Mouse (Mus musculus) limb, embryonic 14.5 days (tissue): ENCODE data around the gene Ccdc85b. TPM values are rescaled to one million over a fixed set of nuclear protein-coding genes. Genes with fewer than 3 reads are reported as not detected.
"Not testable (repeated sequence)": the region's sequence is repeated elsewhere in the genome, so short reads cannot be mapped to it uniquely, and the experiment has no call there.

ENCODE experiments used
- ATAC-seq: fragments of 200-750 bp; cut with Nextera tagmentation; 2 replicates; pipeline ENCODE4 v1.8.0; 2017; ENCODE audit warnings: low read depth, moderate number of reproducible peaks, moderate TSS enrichment; ENCODE audit not compliant: low FRiP score
- DNase-seq: peaks from one replicate; pipeline ENCODE4 v3.0.0-alpha.2; 2015; ENCODE audit warnings: low spot score
- H3K27ac ChIP-seq: fragments of 300-500 bp; sonication (generic); replicated peaks from 2 replicates; pipeline ENCODE4 v1.5.1; 2014; ENCODE audit warnings: low read depth, mild to moderate bottlenecking, low read length, moderate library complexity, mixed read lengths
- H3K27me3 ChIP-seq: fragments of 300-500 bp; sonication (generic); 2 replicates; pipeline ENCODE4 v1.6.1; 2014; ENCODE audit warnings: low read length, mixed read lengths; ENCODE audit not compliant: control insufficient read depth, insufficient read depth
- H3K36me3 ChIP-seq: fragments of 300-500 bp; sonication (generic); 2 replicates; pipeline ENCODE4 v1.6.1; 2014; ENCODE audit warnings: mild to moderate bottlenecking, low read length, moderate library complexity, mixed read lengths; ENCODE audit not compliant: control insufficient read depth, insufficient read depth
- H3K4me1 ChIP-seq: fragments of 300-500 bp; sonication (generic); 2 replicates; pipeline ENCODE4 v1.6.1; 2014; ENCODE audit warnings: antibody characterized with exemption, low read length, mixed read lengths; ENCODE audit not compliant: control insufficient read depth, insufficient read depth
- H3K4me2 ChIP-seq: fragments of 300-500 bp; sonication (generic); replicated peaks from 2 replicates; pipeline ENCODE4 v1.6.1; 2014; ENCODE audit warnings: low read depth, mild to moderate bottlenecking, low read length, moderate library complexity; ENCODE audit not compliant: severe bottlenecking
- H3K4me3 ChIP-seq: fragments of 300-500 bp; sonication (generic); replicated peaks from 2 replicates; pipeline ENCODE4 v1.5.1; 2014; ENCODE audit warnings: low read length
- H3K9ac ChIP-seq: fragments of 300-500 bp; sonication (generic); 2 replicates; pipeline ENCODE4 v1.6.1; 2014; ENCODE audit warnings: mild to moderate bottlenecking, low read depth, low read length, moderate library complexity; ENCODE audit not compliant: severe bottlenecking
- H3K9me3 ChIP-seq: fragments of 300-500 bp; sonication (generic); 2 replicates; pipeline ENCODE4 v1.6.1; 2016; ENCODE audit warnings: low read length; ENCODE audit not compliant: control insufficient read depth
- POLR2A ChIP-seq: fragments of 200-500 bp; IDR thresholded peaks from 2 replicates; pipeline ENCODE4 v1.8.0; 2012; ENCODE audit warnings: inconsistent platforms, mild to moderate bottlenecking, moderate library complexity, borderline replicate concordance; ENCODE audit not compliant: insufficient read depth, insufficient read length; ENCODE audit errors: extremely low read depth
- WGBS: fragments of 180-500 bp; shearing (Covaris S2); extraction: QIAGEN DNeasy Blood & Tissue Kit; methylation state at CpG from one replicate; pipeline ENCODE4 v1.1.7; 2014; 5-methylcytosine and 5-hydroxymethylcytosine counted together
- polyA plus RNA-seq, 2 experiments: library from polyadenylated mRNA; depleted of rRNA in 1 of 2; stranded (reverse) in 1 of 2; unstranded in 1 of 2; fragments of >200 nt; fragmentation: Nextera tagmentation in 1 of 2; extraction: Ambion mirVana in 1 of 2; gene quantifications; 2 replicates each; pipeline versions ENCODE4 v1.2.1 to v1.2.3; 2012 to 2014

Ccdc85b gene
- polyA plus RNA-seq, 2 experiments: 6.5 to 6.9 TPM

DNA sequence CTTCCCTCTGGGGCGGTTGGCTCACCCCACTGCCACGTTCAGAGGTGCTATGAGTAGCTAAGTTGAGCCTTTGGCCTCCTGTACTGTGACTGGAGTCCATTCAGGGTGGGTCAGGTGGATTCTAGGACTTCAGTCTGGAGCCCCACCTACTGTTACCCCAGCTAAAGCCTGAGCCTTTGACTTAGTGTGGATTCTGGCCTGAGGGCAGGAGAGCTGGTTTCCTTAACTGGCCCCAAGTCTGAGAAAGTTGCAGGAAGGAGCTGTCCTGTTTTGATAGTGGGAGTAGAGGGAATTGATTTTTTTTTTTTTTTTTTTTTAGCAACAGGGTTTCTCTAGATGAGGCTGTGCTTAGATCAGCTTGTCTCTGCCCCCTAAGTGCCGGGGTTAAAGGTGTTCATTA, 36.6 kb upstream of the Ccdc85b start:
- ATAC-seq (no peak), DNase-seq (no peak)
- no peaks in the 10 kb centered on the region for H3K9me3 ChIP-seq
- H3K27ac ChIP-seq: no peak overlapping the region
- 83% methylated on average over 3 of the region's 3 CpGs for WGBS
- no peak for TF ChIP-seq POLR2A
- H3K4me3 ChIP-seq: no peak overlapping the region
- H3K9ac ChIP-seq: no peak overlapping the region
- peaks cover 55% of the 10 kb centered on the region for H3K36me3 ChIP-seq
- H3K27me3 ChIP-seq: no peaks in the 10 kb centered on the region
- H3K4me1 ChIP-seq: peaks cover 9% of the 10 kb centered on the region
- H3K4me2 ChIP-seq: no peak overlapping the region

DNA sequence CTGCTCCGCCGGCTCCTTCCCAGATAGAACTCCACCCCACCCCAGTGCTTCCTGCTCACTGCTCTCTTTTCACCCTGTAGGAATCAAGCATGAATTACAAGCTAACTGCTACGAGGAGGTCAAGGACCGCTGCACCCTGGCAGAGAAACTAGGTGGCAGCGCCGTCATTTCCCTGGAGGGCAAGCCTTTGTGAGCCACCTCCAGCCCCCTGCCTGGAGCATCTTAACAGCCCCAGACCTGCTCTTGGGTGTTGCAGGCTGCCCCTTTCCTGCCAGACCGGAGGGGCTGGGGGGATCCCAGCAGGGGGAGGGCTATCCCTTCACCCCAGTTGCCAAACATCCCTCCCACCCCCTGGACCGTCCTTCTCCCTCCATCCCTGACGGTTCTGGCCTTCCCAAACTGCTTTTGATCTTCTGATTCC, 35.6 kb upstream of the Ccdc85b start:
- ATAC-seq, H3K27ac ChIP-seq, H3K4me2 ChIP-seq, DNase-seq, H3K9me3 ChIP-seq, H3K9ac ChIP-seq, H3K4me3 ChIP-seq, H3K27me3 ChIP-seq: not testable (repeated sequence)
- H3K4me1 ChIP-seq: peaks cover 11% of the 10 kb centered on the region
- 76% methylated on average over 9 of the region's 9 CpGs for WGBS
- H3K36me3 ChIP-seq: peaks cover 55% of the 10 kb centered on the region

DNA sequence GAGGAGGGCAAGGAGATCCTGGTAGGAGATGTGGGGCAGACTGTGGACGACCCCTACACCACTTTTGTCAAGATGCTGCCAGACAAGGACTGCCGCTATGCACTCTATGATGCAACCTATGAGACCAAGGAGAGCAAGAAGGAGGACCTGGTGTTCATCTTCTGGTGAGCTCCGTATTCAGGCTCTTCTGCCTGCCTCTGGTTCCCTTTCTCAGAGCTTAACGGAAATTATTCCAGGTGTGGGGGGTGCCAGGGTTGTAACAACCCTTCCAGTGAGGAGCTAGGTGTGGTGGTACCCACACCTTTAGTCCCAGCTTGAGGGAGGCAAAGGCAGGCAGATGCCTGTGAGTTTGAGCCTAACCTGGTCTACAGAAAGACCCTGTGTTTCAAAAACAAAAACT, 34.9 kb upstream of the Ccdc85b start:
- Histone ChIP-seq H3K9ac (no peak overlapping the region), H3K27ac (no peak overlapping the region), H3K36me3 (peaks cover 51% of the 10 kb centered on the region), H3K4me2 (no peak overlapping the region), H3K27me3 (no peaks in the 10 kb centered on the region), H3K4me3 (no peak overlapping the region), H3K9me3 (no peaks in the 10 kb centered on the region), H3K4me1 (peaks cover 11% of the 10 kb centered on the region)
- WGBS: 88% methylated on average over 4 of the region's 4 CpGs
- TF ChIP-seq POLR2A: no peak
- DNase-seq: no peak
- ATAC-seq: no peak

DNA sequence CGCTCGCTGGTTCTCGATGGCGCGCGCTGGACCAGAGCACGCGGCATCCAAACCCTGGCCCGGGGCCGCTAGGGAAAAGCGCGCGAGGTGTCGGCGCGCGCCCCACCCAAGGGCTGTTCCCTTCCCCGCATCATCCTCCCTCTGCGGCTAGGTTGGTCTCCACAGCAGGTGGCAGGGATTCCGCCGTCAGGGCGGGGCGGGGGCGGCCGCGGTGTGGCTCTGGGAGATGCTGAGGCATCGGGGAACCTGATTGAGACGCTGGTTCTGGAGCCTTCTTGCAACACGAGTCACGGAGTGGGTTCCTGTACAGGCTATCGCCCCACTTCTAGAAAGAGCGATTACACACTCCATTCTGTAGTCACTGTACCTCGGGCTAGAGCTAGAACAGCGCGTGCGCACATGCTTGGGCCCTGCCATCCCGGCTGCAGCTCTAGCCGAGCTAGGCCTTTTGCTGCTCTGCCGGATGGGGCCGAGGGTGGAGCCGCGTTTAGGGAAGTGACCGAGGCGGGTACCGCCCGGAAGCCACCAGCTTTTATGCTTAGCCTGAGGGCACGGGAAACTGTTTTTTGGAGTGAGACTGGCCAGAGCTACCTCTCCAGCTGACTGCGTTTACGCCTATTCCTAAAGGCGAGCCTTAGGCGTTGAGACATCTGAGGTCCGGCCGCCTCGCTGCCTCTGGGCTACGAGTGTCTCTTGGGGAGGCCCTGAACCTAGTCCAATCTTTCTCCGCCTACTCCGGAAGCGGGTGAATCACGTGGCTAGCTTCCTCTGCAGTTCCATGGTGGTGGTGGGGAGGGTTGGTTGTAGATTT, 33.4 kb upstream of the Ccdc85b start:
- Histone ChIP-seq H3K4me2 (peak overlapping the region; percentile 60), H3K36me3 (peaks cover 41% of the 10 kb centered on the region), H3K27ac (peak overlapping the region; percentile 97), H3K4me1 (peaks cover 19% of the 10 kb centered on the region), H3K27me3 (no peaks in the 10 kb centered on the region), H3K9ac (peak overlapping the region; percentile 90), H3K4me3 (peak overlapping the region; percentile 98), H3K9me3 (no peaks in the 10 kb centered on the region)
- DNase-seq (peak; percentile 80), ATAC-seq (0 out of 2 replicates have a peak, but pooled peaks have one; percentile 11)
- WGBS: under 1% methylated on average over 55 of the region's 59 CpGs
- peak; percentile 66; the same call in 1 of the 2 replicates for TF ChIP-seq POLR2A

DNA sequence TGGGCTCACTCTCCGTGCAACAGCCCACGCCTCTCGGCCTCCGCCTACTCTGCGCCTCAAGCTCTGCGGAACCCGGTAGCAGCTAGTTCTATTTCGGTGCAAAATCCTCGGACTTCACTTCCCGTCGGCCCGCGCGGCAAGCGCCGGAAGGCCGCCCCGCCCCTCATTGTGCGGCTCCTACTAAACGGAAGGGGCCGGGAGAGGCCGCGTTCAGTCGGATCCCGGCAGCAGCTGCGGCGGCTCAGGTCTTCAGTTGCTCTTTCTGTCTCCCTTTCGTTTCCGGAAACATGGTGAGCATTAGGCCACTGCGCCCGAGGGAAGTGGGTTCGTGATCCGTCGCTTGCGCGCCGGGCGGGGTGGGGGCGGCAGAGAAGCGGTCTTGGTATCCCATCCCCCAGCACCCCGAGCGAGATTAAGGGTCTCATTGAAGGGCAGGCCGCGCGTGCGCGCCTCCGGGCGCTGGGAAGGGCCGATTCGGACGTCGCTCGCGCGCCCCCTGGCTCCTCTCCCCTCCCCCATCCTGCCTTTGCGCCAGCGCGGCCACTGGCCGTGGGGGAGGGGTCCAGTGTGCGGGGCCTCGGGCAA, 32.7 kb upstream of the Ccdc85b start, which contains the start of gene Cfl1:
TSS of gene Cfl1 (plus strand) at position 143 of the 585 bp plus-strand sequence.
- TF ChIP-seq POLR2A: peak; percentile 96; the same call in 1 of the 2 replicates
- WGBS: under 1% methylated on average over 47 of the region's 62 CpGs
- peaks cover 41% of the 10 kb centered on the region for H3K36me3 ChIP-seq
- ATAC-seq: peak; percentile 61
- peaks cover 19% of the 10 kb centered on the region for H3K4me1 ChIP-seq
- peak within 1 kb of the TSS; percentile 90 for H3K9ac ChIP-seq
- no peaks in the 10 kb centered on the region for H3K27me3 ChIP-seq
- H3K9me3 ChIP-seq: no peaks in the 10 kb centered on the region
- peak within 1 kb of the TSS; percentile 97 for H3K27ac ChIP-seq
- H3K4me2 ChIP-seq: peak within 1 kb of the TSS; percentile 77
- peak within 1 kb of the TSS; percentile 98 for H3K4me3 ChIP-seq
- peak; percentile 96 for DNase-seq

DNA sequence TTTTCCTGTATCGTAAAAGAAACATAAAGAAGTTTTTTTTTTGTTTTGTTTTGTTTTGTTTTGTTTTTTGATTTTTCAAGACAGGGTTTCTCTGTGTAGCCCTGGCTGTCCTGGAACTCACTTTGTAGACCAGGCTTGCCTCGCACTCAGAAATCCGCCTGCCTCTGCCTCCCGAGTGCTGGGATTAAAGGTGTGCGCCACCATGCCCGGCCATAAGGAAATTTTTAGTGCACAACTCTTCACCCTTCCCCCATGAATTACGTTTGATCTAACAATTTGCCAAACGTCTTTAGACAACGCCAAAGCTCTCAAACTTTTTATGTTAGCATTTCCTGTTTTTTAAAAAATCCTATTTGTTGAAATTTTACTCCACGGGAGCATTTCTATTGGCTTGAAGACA, 32.0 kb upstream of the Ccdc85b start:
- not testable (repeated sequence) for H3K9me3 ChIP-seq, ATAC-seq, H3K9ac ChIP-seq, DNase-seq, H3K27me3 ChIP-seq
- peaks cover 19% of the 10 kb centered on the region for H3K4me1 ChIP-seq
- peak overlapping the region; percentile 97; the same call in 1 of the 2 replicates for H3K27ac ChIP-seq
- peak overlapping the region; percentile 98 for H3K4me3 ChIP-seq
- WGBS: 46% methylated on average over 10 of the region's 10 CpGs
- H3K36me3 ChIP-seq: peaks cover 42% of the 10 kb centered on the region
- H3K4me2 ChIP-seq: peak overlapping the region; percentile 77
